Mouse (Mus musculus): Measurements from ENCODE around the gene Rnf213. TPM values are rescaled to one million over a fixed set of nuclear protein-coding genes. Genes with fewer than 3 reads are reported as not detected.

Rnf213 gene
- total and polyA plus RNA-seq, 2 experiments from 2014 or later, result 0.94 to 8.7 TPM

DNA sequence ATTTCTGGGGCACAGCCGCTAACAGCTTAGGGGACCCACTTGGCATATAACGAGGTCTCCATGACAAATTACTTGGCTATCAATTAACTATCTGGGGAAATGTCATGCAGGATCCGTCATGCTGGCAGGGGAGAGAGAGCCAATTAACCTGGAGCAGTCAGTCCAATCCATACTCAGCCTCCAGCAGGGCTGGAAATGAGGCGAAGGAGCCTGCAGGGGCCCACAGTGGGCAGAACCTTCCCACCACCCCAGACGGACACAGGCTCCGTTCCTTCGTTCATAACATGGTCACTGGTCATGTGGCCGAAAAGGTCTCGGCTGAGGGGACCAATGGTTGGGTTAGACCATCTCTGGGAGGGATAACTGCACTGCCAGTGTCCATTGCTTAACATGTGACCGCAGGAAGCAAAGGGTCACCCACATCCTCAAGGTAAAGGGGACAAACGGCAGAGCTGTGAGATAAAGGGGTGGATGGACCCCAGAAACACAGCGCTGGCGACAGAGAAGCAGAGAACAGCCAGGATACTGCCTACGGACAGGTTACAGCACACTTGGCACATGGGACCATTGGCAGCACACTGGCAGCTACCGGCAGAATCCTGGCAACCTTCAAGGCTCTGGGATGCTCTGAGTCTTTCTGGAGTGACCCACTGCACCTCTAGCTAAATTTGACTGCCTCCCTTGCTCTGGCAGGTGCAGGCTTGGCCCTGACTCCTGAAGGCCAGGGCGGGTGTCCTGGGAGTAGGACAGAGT is 121.4 kb downstream of the Rnf213 start:
- 0 out of 2 replicates have a peak overlapping the region, but pooled peaks have one; percentile 13 for H3K9ac ChIP-seq (replicated peaks; ENCODE audit: low read length)
- DNase-seq (ENCODE audit: low spot score), result no peak

DNA sequence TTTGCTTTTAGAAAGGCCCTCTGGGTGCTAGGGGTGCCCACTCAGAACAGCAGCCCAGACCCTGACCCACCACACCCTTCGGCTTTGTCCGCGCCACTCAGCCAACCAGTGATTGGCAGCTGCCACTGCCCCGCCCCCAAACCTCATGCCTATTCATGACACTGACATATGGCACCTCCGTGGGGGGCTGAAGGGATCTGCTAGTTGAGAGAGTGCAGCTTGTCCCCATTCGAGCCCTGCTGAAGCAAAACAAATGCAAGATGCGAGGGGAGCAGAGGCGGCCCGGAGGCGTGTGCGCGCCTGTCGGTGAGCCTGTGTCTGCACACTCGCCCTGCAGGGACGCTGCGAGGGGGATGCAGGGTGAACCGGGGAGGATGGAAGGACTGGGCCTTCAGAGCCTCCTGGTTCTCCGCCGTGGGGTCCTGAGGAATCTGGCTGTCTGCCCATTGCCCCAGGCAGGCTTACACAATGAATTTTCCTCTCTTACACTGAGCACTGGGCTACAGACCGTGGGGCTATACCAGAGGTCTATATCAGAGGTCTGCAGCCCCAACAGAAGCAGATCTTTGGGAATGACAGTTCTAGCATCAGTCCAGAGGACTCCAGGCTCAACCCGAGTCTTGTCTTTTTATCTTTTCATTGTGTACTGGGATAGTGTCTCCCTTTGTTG is 122.2 kb downstream of the Rnf213 start:
- TF ChIP-seq CTCF (IDR thresholded peaks at IDR 0.05; ENCODE audit: low read depth), result peak; percentile 72
- 3% methylated on average over 21 of the region's 21 CpGs for WGBS
- Histone ChIP-seq H3K4me3 (ENCODE audit: low read length) (no peak overlapping the region), H3K36me3 (ENCODE audit: insufficient read depth, low read length) (no peaks in the 10 kb centered on the region), H3K27ac (peak overlapping the region; percentile 62; the same call in 1 of the 2 replicates), H3K27me3 (ENCODE audit: insufficient read depth, low read length) (no peaks in the 10 kb centered on the region), H3K9me3 (ENCODE audit: low read length) (no peaks in the 10 kb centered on the region), H3K9ac (replicated peaks; ENCODE audit: low read length) (0 out of 2 replicates have a peak overlapping the region, but pooled peaks have one; percentile 13), H3K4me1 (ENCODE audit: insufficient read depth, low read length) (peaks cover 23% of the 10 kb centered on the region), H3K4me2 (ENCODE audit: low read depth, low read length) (peak overlapping the region; percentile 38)
- ATAC-seq (peak; percentile 71), DNase-seq (ENCODE audit: low spot score) (peak; percentile 90)

More for the DNA sequence above, 121.4 kb downstream of the Rnf213 start:
- H3K9me3 ChIP-seq (ENCODE audit: low read length), result no peaks in the 10 kb centered on the region
- H3K4me3 ChIP-seq (ENCODE audit: low read length), result no peak overlapping the region
- no peaks in the 10 kb centered on the region for H3K36me3 ChIP-seq (ENCODE audit: insufficient read depth, low read length)
- H3K4me1 ChIP-seq (ENCODE audit: insufficient read depth, low read length), result peaks cover 23% of the 10 kb centered on the region
- no peak for TF ChIP-seq CTCF (IDR thresholded peaks at IDR 0.05; ENCODE audit: low read depth)
- peak overlapping the region; percentile 38 for H3K4me2 ChIP-seq (ENCODE audit: low read depth, low read length)
- WGBS, result 27% methylated on average over 16 of the region's 16 CpGs
- 0 out of 2 replicates have a peak, but pooled peaks have one; percentile 3 for ATAC-seq
- peak overlapping the region; percentile 62 for H3K27ac ChIP-seq
- no peaks in the 10 kb centered on the region for H3K27me3 ChIP-seq (ENCODE audit: insufficient read depth, low read length)

DNA sequence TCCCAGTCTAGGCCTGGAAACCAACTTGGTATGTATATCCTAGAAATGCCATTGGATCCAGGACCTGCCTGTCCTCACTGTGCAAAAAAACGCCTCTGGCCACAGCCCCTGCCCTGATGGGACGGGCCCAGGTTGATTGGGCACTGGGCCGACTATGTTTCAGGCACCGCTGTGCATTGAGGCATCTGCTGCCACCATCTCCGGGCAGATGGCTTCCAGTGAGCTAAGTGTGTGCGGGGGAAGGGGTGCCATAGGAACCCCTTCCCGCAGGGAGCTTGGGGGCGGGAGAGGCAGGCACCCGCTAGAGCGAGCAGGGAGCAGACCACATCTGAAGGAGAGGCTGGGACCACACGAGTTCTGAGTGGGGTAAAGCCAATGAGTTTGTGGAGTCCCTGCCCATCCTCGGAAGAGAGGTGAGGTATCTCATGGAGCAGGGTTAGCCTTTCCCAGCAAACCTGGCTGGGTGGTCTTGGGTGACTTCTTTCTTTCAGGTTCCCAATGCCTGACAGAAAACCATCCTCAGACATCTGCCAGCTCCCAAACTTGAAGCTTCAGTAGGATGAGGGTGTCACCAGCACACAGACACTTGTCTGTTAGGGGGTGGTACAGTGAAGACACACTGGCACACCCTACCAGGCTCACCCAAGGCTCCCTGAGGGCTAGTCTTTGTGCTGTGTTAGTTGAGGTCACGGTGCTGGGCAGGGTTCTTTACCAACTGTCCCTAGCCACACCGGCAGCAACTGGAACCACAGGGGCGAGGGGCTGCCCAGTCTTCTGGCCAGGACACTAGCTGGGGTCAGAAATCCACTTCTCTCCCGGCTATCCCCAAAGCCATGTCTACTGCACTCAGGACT is 123.2 kb downstream of the Rnf213 start:
- no peaks in the 10 kb centered on the region for H3K36me3 ChIP-seq (ENCODE audit: insufficient read depth, low read length)
- ATAC-seq, result no peak
- no peak overlapping the region for H3K4me3 ChIP-seq (ENCODE audit: low read length)
- no peaks in the 10 kb centered on the region for H3K9me3 ChIP-seq (ENCODE audit: low read length)
- no peak for DNase-seq (ENCODE audit: low spot score)
- no peaks in the 10 kb centered on the region for H3K27me3 ChIP-seq (ENCODE audit: insufficient read depth, low read length)
- H3K9ac ChIP-seq (replicated peaks; ENCODE audit: low read length), result no peak overlapping the region
- WGBS, result 48% methylated on average over 16 of the region's 16 CpGs
- TF ChIP-seq CTCF (IDR thresholded peaks at IDR 0.05; ENCODE audit: low read depth), result no peak
- 0 out of 2 replicates have a peak overlapping the region, but pooled peaks have one; percentile 62 for H3K27ac ChIP-seq
- no peak overlapping the region for H3K4me2 ChIP-seq (ENCODE audit: low read depth, low read length)
- H3K4me1 ChIP-seq (ENCODE audit: insufficient read depth, low read length), result peaks cover 23% of the 10 kb centered on the region

DNA sequence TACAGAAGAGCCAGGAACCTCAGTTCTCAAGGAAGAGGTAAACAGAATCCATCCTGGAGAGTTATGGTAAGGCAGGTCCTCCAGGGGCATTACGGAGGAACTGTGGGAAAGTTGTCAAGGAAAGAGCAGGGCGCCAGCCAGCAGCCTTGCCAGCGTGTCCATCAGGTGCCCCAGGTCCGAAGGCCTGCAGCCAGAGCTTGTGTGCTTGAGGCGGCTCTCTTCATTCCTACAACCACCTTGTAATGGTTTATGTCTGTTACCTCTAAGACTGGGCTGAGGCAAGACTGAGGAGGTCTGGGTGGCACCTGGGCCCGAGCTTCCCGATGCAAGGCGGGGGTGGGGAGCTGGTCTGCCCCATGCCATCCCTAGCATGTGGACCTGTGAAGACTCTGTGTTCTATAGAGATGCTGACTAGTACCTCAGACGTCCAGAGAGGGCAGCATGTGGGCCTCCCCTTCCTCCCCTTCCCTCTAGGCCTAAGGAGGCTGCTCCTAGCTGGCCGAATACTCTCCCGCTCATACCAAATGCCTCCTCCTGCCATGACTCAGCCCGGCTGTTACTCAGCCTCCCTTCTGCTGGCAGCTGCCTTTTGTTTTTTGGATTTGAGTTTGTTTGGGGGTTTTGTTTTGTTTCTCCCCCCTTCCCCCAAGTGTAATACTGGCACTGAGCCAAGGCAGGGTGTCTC is 123.9 kb downstream of the Rnf213 start:
- peak; percentile 60 for TF ChIP-seq CTCF (IDR thresholded peaks at IDR 0.05; ENCODE audit: low read depth)
- 63% methylated on average over 12 of the region's 12 CpGs for WGBS

DNA sequence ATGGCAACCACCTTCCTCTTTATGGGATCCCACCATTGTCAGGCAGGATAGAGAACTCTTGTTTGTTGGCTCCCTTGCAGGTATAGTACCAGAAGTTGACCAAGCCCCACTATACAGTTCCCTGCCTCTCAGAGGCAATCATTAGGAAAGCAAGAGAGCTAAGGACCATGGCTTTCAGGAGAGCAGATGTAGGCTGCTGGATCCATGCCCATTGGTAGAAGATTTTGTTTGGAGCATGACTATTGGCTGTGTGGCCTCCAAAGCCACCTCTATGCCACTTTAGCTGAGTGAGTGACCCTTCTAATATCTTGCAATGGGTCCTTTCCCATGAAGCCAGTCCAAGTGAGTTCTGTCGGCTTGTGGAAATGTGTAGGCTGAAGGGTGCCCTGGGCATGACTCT is 126.5 kb downstream of the Rnf213 start:
- Histone ChIP-seq H3K27me3 (ENCODE audit: insufficient read depth, low read length) (no peaks in the 10 kb centered on the region), H3K4me1 (ENCODE audit: insufficient read depth, low read length) (peaks cover 23% of the 10 kb centered on the region), H3K4me2 (ENCODE audit: low read depth, low read length) (no peak overlapping the region), H3K9ac (replicated peaks; ENCODE audit: low read length) (no peak overlapping the region), H3K9me3 (ENCODE audit: low read length) (no peaks in the 10 kb centered on the region), H3K4me3 (ENCODE audit: low read length) (no peak overlapping the region), H3K27ac (no peak overlapping the region), H3K36me3 (ENCODE audit: insufficient read depth, low read length) (no peaks in the 10 kb centered on the region)
- ATAC-seq, result no peak
- 95% methylated on average over 1 of the region's 1 CpGs for WGBS
- TF ChIP-seq CTCF (IDR thresholded peaks at IDR 0.05; ENCODE audit: low read depth), result no peak
- DNase-seq (ENCODE audit: low spot score), result no peak

More for the DNA sequence above, 123.9 kb downstream of the Rnf213 start:
- Histone ChIP-seq H3K36me3 (ENCODE audit: insufficient read depth, low read length) (no peaks in the 10 kb centered on the region), H3K27me3 (ENCODE audit: insufficient read depth, low read length) (no peaks in the 10 kb centered on the region), H3K9me3 (ENCODE audit: low read length) (no peaks in the 10 kb centered on the region), H3K4me1 (ENCODE audit: insufficient read depth, low read length) (peaks cover 23% of the 10 kb centered on the region), H3K4me3 (ENCODE audit: low read length) (no peak overlapping the region), H3K27ac (no peak overlapping the region), H3K4me2 (ENCODE audit: low read depth, low read length) (no peak overlapping the region), H3K9ac (replicated peaks; ENCODE audit: low read length) (no peak overlapping the region)
- ATAC-seq (peak; percentile 57; the same call in 1 of the 2 replicates), DNase-seq (ENCODE audit: low spot score) (peak; percentile 54)
